Mouse (Mus musculus): ENCODE measurements at regions not wholly inside any gene's neighbourhood (a gene's known extent, or its start where the extent isn't known, plus 50 kb on each side); places are given as distances from the start of the nearest gene placed in this dataset.

- TF ChIP-seq POLR2A (IDR thresholded peaks at IDR 0.05; ENCODE audit: extremely low read depth, insufficient read depth, low read length) (no peak), CTCF (IDR thresholded peaks at IDR 0.05; ENCODE audit: low read depth, low read length) (no peak)
These were observed 1163.7 kb downstream of the 4930447A16Rik start for GRCm38 (mm10) chr15:38589010-38589409.

Measured in liver, adult 2 months (tissue).